Mouse (Mus musculus) thymus, postnatal 4 days (tissue): ENCODE data around the gene Pycr1.

ENCODE experiments used
- DNase-seq: peaks from one replicate; pipeline ENCODE4 v3.0.0; 2021

Gene Pycr1

DNA sequence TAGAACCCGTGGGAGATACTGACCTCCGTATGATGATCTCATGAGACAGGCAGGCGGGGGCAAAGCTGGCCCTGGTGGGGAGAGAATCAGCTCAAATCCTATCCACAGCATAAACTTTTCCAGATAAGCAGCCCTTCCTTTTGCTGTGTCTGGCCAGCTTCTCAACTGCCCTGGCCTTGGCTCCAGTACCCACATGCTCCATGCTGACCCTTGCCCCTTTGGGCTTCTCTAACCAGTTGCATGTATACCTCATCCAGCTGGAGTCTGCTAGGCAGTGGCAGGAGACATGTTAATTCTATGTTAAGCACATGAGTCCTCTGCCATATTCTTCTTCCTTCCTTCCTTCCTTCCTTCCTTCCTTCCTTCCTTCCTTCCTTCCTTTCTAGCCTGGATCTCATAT lies 11.2 kb upstream of the Pycr1 start:
- DNase-seq, result no peak

DNA sequence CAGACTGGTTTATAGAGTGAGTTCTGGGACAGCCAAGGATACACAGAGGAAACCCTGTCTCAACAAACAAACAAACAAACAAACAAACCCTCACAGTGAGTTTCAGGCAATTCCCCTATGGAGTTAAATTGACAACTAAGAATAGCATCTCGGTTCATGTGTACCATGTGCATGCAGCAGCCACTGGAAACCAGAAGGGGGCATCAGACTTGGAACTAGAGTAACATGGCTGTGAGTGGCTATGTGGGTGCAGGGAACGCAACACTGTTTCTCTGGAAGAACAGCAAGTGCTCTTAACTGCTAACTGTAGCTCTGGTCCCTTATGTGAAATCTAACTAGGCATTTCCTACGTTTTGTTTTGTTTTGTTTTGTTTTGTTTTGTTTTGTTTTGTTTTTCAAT lies 8.3 kb upstream of the Pycr1 start:
- no peak for DNase-seq

DNA sequence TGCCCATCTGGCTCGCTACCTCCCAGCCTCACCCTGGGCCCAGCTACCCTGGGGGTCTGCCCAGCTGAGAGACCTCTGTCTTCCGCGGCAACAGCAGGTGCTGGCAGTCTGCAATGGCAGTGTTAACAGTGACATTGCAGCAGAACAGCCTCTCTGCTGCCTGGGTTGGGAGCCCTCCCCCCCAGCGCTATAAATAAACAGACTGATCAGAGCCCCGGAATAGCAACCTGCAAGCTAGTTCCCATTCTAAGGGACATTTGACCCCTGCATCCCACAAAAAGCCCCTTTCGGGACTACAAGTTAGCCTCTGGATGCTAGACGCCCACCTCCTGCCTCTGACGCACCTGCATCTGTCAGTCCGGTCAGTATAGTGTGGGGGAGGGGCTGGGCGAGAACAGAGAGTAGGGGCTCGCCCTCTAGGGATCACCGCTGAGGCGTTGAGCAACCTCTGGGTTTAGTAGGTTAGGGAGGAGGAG lies 4.5 kb upstream of the Pycr1 start, which contains the start of gene Myadml2:
TSS of gene Myadml2 (minus strand) at position 158 of the 476 bp plus-strand sequence.
- peak; percentile 67 for DNase-seq

DNA sequence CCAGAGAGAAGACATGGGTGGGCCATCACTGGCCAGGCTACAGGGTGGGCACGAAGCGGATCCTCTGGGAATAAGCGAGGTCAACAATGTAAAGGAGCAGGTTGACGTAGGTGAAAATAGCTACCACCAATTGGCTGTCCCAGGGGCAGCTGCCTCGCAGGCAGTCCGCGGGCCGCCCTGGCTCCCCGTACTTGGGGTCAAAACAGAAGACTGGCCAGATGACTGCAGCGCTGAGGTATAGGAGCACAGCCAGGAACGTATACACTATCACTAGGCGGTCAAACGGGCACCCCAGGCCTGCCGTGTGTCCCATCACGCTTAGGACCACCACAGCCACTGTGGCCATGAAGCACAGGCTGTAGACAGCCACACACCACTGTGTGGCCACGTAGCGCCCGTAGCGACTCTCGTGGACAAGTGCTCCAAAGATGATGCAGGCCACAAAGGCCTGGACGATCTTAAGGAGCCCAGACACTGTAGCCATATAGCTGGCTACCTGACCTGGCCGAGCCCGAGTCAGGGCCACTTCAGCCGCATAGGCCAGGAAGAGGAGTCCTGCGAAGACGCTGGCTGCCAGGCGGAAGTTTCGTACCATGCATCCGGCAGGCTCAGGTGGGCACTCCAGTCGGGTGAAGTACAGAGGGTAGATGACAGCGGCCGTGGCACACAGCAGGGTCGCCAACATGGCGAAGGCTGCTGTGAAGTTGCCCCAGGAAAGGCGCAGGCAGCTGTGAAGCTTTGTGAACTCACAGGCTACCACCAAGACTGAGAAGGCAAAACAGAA lies 3.7 kb upstream of the Pycr1 start:
- peak; percentile 32 for DNase-seq

DNA sequence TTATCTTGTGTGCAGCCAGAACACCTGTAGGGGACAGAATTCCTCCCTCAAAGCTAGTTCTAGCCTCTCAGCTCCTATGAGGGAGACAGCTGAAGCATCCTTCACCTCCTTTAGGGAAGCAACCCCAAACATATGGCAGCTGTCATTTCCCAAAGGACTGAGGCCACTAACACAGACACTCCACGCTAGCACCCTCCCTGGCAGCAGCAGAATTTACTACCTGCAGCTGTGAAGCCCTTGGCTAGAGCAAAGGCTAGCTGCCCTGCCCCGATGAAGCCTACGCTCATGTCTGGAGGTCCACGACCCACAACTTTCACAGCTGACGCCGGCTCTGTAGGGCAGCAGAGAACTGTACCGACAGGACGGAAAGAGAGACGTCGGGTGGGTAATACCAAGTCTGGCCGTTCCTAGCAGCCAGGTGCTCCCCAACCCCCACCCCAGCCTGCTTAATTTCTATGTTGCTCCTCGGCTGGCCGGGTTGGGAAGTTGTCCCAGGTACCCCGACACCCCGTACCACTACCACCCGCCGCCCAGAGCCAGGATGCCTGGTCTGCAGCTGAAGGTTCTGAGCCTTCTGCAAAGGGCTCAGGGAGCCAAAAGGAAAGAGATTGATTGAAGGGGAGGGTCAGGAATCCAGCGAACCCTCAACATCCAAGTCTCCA lies 499 bp downstream of the Pycr1 start:
- DNase-seq, result peak; percentile 57

DNA sequence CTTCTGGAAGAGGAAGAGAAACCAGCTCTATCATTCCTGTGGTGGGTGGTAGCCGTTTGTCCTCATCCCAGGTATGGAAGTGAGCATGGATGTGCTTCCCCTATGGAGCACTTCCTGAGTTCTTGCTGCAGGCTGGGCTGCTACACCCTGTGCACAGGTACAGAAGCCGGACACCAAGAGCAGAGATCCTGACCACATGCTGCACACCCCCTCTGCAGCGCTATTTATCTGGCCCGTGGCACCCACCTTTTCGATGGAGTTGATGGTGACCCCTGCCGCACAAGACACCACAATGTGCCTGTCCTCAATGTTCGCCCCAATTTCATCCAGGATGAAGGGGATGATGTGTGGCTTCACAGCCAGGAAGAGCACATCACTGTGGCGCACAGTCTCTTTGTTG lies 1.7 kb downstream of the Pycr1 start:
- DNase-seq, result no peak

DNA sequence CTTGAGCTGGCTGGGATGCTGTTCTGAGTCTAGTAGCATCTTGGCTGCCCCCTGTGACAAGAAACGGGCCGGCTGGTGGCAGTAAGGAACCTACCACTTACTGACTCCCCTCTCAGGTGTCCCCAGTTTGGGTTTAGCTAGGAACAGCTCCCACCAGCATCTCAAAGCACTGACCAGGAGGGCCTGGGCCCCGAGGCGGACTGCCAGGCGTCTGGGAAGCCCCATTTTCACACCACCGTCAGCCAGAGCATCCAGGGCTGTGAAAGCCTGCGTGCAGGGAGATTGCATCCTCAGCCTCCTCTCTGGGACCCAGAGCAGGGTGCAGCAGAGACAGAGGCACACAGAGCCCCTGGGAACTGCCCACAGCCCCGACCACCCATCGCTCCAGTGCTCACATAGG lies 2.3 kb downstream of the Pycr1 start:
- no peak for DNase-seq

DNA sequence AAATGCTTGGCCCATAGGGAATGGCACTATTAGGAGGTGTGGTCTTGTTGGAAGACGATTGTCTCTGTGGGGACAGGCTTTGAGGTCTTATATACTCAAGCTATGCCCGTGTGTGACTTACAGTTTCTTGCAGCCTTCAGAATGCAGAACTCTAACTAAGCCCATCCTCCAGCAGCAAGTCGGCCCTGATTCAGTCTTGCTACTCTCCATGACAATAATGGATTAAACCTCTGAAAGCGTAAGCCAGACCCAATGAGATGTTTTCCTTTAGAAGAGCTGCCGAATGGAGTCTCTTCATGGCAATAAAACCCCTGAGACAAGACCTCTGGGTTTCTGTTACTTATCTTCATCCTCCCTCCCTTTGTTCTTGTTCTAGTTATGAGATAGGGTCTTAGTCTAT lies 8.8 kb downstream of the Pycr1 start:
- DNase-seq, result no peak

DNA sequence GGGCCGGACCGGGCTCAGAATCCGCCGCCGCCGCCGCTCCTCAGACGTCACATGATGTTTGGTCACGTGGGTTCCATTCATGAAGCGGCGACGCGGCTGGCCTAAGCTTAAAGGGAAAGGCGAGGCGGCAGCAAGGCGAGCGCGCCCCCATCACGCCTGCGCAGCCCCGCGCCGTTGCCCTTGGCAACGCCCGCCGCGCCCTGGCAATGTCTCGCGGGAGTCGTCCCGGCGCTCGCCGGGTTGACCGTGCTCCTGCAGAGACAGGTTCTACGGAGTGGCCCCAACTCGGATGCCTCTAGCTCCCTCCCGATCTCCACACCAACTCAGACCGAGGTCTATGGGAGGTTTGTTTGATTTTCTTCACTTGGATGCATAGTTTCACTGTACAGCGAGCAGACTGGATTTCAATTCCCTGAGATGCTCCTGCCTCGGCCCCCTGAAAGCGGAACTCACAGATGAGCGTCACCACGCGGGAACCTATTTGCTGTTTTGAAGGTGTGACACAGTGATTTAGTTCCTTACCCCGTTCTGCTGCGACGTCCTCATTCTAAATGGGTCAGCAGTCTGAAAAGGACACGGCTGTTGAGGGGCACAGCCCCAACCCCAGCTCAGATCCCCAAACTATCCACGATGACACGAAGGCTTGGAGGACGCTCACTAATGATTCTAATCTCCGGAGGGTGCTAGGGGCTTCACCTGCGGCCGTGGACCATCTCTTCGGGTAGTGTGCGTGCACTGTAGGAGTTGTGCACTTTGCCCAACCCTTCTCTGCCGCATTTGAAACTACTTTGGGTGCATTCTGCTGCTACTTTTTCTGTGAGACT lies 9.8 kb downstream of the Pycr1 start, which contains the start of gene Mafg:
TSS of gene Mafg (minus strand) at position 81 of the 824 bp plus-strand sequence.
- peak; percentile 89 for DNase-seq

DNA sequence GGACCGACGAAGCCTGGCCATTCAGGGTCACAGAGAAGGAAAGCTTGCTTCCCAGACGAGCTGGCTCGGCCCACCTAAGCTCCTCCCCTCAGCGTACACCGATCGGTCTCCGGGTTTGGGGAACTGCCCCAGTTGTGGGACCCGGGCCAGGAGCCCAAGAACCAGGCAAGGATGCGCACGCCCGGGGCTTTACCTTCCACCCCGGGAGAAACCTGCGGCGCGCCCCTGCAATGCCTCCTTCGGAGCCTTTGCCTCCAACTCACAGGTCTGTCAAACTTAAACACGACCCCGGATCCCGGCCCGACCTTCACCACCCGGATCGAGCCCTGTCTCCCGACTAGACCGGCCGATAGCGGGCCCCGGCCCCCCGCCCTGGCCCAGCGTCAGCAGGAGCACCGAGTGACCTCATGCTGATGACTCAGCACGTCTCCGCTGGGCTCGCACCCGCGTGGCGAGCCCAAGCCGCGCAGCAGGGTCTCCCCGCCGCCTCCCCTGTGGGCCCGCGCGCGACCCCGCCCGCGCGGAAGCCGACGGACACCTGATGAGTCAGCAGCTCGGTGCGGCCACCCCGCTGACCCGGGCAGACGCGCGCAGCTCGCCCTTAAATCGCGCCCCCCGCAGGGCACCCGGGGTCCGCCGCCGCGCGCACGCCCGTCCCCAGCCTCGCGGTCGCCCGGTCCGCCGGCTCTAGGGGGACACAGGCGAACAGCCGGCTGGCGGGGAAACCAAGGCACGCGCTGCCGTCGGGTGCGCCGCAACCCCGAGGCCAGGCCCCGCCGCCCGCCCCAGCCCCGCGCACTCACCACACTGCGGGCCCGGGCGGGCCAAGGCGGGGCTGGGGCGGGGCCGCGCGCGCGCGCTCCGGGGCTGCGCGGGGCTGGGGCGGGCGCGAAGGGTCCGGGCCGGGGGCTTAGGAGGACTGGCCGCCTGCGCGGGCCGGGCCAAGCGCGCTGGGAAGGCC lies 10.7 kb downstream of the Pycr1 start:
- DNase-seq, result peak; percentile 66

DNA sequence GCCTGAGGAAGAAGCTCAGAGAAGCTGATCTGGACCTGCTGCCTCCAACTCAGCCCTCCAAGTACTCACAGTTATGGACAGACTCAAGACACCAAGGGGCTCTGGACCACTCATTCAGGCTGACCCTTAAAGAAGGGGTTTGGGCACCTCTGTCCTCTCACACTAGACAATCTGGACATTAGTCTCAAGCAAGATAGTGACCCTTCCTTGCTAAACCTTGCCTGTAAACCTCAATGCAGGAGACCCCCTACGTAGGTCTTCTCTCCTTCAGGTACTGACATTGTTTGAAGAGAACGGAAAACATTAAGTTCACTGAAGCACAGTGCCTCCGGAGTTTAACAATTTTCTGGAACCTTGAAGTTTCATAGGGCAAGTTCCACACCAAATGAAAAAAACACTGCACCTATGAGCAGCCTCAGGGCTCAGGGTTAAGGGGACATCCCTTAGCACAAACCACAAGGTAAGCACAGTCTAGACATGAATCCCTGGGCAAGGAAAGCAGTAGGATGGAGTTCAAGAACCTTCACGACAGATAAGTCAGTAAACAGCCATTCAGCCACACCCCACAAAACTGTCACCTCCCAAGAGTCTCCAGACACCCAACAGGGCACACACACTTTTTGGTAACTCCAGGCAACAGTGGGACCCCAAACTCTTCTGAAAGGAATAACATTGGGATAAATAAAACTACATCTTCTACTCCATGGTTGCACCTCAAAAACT lies 11.7 kb downstream of the Pycr1 start:
- DNase-seq, result no peak

DNA sequence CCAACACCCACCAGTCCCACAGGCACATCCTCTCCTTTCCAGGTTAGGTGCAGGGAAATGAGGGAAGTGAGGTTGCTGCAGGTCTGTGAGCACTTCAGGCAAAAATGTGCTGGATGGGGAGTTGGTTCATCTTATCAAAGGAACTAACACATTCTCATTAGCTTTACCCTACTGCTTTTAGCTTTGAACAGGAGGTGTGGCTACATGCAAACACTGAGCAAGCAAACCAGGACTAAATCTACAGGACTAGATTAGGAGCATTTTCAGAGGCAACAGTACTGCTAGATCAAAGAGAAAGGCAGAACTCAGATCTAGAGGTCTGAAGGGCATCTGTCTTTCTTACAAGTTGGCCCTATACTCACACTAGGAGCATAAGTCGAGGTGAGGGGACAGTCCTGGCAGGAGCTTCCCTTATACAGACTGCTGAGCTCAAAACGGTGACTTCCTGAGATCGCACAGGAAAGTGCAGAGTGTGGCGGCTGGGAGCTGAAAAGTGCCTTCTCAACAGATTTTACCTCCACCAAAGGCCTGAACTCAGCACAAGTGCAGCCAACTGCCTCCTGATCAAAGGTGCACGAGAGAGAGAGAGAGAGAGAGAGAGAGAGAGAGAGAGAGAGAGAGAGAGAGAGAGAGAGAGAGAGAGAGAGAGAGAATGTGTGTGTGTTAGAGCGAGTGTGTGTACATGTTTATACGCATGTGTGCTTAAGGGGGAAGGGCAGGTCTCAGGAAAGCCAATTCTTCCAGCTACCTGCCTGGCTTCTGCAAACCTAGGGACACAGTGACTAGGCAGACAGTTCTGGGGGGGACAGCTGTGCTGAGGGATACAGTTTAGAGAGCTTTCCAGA lies 12.5 kb downstream of the Pycr1 start:
- DNase-seq, result peak; percentile 57

DNA sequence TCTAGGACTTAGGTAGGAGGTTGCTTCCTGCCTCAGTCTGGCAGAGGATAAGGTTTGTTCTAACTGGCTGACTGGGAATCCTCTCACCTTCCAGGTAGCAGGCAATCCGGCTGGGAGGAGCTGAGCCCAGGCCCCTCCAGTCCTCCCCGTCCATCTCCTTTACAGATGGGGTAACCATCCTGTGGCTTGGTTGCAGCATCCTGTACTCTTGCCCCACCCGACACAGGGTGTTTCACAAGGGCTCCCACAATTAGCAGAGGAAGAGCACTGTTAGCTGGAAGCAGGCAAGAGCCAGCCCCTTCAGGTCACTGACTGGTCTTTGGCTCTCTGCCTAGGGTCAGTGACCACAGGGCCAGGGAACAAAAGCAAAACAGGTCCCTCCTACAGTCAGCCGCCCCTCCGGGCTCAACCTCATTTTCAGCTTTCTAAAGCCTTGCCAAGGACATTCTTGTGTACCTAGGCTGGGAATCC lies 13.1 kb downstream of the Pycr1 start:
- DNase-seq, result peak; percentile 31

DNA sequence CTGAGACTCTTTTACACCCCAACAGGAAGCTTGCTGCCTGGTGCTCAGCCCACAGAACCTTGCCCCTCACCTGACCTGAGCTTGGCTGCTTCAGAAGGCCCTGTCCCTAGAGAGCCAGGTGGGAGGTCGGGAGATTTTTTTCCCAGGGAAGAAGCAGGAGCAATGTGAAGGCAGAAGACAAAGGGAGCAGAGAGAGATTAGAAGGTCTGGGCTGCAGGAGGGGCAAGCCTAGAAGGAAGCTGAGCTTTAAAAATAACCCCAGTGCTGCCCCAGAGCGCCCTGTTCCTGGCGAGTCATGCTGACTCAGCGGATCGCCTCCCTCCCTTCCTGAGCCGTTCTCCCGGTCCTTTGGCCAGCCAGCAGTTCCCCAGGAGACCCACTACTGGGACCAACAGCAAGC lies 13.7 kb downstream of the Pycr1 start:
- peak; percentile 60 for DNase-seq

DNA sequence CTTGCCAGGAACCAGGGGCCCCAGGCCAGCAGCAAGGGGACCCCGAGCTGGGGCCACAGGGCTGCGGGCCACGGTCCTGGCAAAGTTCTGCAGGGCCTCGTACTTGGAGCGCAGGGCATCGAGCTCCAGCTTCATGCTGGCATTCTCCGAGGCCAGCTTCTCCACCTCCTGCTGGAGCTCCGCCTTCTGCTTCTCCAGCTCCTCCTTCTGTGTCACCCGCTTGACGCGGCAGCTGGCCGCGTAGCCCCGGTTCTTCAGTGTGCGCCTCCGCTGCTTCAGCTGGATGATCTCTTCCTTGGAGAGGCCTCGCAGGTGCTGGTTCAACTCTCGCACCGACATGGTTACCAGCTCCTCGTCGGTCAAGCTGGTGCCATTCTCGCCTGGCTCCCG lies 14.2 kb downstream of the Pycr1 start:
- peak; percentile 83 for DNase-seq

DNA sequence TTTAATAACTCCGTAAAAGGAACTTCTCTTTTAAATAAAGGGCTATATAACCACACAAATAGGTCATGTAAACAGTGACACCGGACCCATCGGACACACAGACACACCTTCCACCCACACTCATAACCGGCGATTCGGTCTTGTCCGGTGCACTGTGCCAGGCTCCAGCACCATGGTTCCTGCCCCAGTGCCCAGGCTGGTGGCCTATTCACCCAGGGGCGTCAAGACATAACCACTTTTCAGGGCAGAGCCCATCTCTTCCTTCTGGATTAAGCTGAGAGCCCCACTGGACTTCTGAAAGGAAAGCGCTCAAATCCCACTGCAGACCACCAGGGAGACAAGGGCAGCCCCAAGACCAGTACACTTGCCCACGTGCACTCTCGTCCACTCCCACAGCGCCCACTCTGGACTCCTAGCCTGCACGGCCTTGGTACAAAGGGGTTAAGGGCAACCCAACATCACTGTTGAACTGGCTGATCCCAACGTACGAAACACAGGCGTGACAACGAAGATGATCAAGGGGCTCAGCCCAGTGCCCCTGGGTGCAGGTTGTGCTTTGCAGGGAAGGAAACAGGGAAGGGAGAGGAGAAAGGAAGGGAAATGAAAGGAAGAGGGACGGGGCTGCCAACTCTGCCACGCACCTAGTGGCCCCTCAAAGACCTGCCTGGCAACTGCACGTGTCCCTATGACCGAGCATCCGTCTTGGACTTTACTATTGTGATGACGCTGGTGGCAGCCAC lies 14.8 kb downstream of the Pycr1 start:
- DNase-seq, result peak; percentile 39

DNA sequence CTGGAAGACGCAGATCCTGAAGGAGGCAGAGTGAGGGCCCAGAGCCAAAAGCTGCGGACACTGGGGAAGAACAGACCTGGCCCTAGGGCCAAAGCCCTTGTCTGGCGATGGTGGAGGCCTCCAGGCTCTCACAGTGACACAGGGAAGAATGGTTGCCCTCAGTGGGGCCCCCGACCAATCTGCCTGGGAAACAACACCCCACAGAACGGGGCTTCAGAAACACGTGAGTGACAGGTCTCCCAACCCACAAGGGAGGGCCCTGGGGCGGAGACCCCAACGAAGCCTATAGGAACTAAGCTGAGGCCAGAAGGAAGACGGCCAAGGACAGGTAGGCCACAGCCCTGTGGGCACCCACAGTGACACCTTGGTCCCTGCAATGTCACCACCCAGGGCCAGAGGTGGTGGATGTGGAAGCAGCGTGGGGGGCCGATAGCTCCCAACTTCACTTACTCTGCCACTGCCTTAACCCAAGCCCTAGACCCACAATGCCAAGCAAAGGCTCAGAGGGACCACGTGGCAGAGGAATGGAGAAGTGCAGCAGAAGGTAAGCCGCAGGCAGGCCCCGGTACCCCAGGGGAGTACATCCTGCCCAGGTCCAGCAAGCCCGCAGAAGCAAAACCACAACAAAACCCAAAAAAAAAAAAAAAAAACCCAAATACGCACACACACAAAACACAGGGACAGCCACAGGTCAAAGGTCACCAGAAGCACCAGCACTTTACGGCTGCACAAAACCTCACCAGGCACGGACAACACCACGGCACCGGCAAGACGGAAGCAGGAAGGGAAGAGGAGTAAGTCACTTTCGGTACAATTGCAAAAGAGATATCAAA lies 15.9 kb downstream of the Pycr1 start:
- peak; percentile 73 for DNase-seq

DNA sequence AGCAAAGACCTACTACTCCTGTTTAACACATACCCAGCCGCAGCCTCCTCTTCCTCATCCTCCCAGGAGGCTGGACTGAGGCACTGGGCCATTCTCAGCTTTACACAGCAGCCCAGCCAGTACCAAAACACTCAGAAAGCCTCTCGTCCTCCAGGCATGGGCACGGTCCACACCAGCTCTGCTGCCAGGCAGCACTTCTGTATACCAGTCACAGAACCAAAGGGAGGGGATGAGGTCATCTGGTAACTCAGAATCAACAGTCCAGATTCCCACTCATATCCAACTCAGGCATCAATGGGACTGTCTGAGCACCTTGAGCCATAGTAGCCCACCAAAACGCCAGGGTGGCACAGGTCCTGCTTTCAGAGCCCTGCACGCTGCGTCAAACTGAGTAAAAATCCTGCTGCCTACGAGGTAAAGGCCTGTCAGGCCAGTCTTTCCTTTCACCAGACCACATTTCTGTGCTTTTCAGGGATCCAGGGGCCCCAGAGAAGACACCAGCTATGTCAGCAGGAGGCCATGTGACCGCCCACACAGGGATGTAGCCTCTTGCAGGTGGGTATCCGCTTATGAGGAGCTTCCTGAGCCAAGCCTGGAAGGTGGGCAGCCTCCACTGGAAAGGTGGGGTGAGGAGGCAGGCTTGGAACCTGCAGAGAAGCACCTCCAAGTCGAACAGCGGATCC lies 16.6 kb downstream of the Pycr1 start:
- DNase-seq, result no peak
